Mouse (Mus musculus) kidney, postnatal 25 days (tissue): ENCODE measurements around the gene Scn4a.
"Not testable (repeated sequence)": the region's sequence is repeated elsewhere in the genome, so short reads cannot be mapped to it uniquely, and the experiment has no call there.

ENCODE experiments used
- DNase-seq, 2 experiments: peaks; one replicate each; pipeline ENCODE4 v3.0.0; 2021; ENCODE audit warnings: mixed read lengths in 2 of 2

Scn4a gene

GRCm38 (mm10) chr11:106355382-106356128 is 2.5 kb upstream of the Scn4a start:
- DNase-seq: peak; percentile 6 to 55

DNA sequence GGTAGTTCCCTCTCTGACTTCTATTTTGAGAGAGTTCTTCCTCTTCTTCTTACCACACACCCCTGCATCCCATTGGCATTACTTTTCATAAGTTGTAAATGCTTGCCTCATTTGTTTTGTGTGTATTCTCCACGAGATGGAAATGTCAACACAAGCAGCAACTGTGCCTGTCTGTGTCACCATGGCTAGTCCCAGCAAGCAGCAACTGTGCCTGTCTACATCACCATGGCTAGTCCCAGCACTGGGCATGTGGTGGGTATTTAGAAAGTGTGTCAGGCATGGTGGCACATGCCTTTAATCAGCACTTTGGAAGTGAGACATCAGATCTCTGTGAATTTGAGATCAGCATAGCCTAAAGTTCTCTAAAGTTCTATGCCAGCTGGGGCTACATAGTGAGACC is 1.1 kb upstream of the Scn4a start:
- no peak for DNase-seq

- DNase-seq: no peak
Measured at GRCm38 (mm10) chr11:106351941-106352340, 1.1 kb downstream of the Scn4a start.

GRCm38 (mm10) chr11:106351253-106351652 is 1.8 kb downstream of the Scn4a start:
- no peak for DNase-seq

- no peak for DNase-seq
Measured at GRCm38 (mm10) chr11:106350853-106351252, 2.2 kb downstream of the Scn4a start.

DNA sequence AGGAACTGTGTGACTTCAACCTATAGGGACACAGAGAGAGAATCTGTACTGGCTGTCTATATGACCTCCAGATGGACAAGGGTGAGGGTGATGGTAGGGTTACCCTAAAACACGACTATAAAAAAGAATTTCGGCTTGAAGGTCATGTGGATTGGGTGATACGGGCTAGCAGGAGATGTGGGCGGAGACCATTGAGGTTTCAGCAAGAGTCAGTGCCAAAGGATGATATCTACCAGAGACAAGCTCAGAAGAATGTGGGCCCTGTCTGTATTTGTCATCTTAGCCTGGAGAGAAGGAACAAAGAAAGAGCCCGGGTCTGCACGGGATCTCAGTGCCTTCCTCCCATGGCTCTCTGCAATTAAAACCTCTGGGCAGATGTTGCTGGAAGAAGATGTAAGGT is 3.3 kb downstream of the Scn4a start:
- DNase-seq: no peak

DNA sequence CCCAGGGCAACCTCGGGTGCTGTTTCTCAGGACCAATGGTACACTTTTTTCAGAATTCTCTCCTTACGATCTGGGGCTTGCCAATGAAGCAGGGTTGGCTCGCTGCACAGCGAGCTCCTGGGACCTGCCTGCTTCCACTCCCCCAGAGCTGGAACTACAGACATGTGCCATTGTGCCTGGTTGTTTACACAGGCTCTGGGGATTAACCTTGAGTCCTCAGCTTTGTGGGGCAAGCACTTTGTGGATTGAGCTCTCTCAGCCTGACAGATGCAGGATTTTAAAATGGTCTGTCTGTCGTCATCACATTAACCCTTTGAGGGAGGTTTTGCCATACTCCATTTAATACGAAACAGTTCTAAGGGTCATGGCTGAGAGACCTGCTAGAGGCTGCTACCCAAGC is 8.2 kb downstream of the Scn4a start:
- no peak for DNase-seq

DNA sequence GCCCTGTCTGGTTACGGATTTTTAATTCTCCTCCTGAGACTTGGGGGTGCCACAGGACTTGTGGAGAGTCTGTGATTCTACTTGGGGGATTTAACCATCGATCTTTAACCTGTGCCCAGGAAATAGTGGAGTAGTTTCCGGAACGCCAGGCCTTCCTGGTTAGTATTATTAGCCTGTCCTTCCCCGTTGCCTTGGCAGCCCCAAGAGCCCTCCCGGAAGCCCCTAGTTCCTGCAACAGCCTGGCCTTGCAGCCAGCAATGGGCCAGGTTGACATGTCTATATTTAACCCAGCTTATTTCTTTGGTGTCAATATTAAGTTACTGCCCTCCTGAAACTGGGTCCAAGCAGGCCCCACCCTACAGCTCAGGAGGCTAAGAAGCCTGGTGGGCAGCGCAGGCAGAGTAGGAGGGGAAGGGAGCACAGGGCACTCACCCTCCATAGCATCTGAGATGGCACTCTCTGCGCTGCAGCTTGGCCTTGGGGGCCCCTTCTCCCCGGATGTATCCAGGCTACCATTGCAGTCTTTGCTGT is 12.0 kb downstream of the Scn4a start:
- peak; percentile 16 to 66 for DNase-seq

DNA sequence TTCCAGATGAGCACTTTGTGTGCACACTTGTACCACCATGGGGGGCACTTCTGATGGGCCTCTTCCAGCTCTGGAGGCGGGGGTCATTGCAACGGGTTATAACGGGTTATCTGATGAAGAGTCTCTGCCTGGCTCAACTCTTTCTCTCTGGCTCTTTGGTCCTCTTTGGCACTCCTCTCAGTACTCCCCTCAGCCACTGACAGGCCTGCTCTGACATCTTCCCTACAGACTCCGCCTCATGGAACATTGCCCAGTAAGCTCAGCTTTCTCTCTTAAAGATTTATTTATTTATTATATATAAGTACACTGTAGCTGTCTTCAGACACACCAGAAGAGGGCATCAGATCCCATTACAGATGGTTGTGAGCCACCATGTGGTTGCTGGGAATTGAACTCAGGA is 13.8 kb downstream of the Scn4a start:
- not testable (repeated sequence) for DNase-seq

DNA sequence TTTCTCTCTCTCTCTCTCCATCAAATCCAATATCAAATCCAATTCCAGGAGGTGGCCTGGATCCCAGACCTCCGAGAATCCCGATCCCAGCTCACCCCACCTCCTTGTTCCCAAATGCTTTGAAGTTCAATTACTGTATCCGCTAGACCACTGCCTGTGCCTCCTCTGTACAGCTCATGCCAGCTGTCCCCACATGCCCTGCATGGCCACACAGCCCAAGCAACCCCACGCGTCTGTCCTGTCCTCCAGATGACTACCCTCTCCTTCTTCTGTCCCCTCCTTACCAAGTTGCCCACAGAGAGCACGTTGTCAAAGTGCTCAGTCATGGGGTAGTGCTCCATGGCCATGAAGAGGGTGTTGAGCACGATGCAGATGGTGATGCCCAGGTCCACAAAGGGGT is 14.2 kb downstream of the Scn4a start:
- no peak for DNase-seq

DNA sequence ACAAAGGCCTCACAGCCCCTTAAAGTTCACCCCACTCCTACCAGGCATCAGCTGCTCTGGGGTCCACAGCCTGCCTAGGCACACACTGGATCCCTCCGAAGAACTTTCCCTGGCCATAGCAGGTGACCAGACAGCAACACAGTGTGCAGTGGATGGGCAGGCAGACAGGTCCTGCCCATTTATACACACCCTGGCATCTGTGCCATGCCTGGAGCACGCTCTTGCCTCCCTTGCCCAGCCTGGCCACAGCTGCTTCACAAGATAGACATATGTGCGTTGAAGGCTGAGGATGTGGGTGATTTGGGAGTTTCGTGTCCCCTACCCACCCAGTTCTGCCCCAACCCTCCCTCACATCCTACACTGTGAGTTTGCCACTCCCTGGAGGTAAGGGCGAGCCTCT is 15.1 kb downstream of the Scn4a start:
- no peak for DNase-seq

- DNase-seq: no peak
Measured at GRCm38 (mm10) chr11:106334066-106334465, 19.0 kb downstream of the Scn4a start.

DNA sequence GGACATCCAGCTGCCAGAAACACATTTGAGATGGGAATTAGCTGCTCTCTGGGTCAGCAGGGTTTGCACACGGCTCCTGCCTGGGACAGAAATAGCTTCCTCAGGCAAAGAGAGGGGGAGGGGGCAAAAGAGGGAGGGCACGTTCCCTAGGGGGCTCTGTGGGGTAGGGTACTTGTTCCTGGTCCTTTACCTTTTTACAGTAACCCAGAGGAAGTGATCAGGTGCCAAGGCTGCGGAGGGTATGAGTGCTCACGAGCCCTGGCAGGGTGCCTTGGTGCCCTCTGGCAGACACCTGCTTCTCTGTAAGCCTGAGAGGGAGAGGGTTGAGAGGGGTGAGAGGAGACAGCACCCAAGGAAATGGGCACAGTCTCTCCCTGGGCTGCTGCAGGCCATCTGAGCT is 20.6 kb downstream of the Scn4a start:
- no peak for DNase-seq

- DNase-seq: peak in 1 of 2 experiments; percentile 54
Measured at GRCm38 (mm10) chr11:106329682-106330081, 23.4 kb downstream of the Scn4a start.

DNA sequence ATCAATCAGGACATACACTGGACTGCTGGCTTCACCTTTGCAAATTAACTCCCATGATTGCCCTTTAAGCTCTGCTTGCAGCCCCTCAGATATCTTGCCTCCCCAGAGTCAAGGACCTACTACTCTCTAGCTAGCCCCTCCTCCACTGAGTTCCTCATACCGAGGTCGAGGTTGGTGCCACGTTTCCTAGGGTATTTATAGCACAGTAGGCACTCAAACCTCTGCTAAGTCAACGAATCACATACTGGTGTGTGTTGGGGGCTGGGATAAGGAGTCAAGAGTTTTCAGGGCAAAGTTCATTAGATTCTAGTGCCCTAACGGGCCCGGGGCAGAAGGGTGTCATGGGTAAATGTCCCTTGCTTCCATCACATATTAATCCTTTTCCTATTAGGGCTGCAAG is 24.0 kb downstream of the Scn4a start:
- DNase-seq: no peak

GRCm38 (mm10) chr11:106328521-106328920 is 24.6 kb downstream of the Scn4a start:
- no peak for DNase-seq

- no peak for DNase-seq
Measured at GRCm38 (mm10) chr11:106326475-106326874, 26.6 kb downstream of the Scn4a start.

DNA sequence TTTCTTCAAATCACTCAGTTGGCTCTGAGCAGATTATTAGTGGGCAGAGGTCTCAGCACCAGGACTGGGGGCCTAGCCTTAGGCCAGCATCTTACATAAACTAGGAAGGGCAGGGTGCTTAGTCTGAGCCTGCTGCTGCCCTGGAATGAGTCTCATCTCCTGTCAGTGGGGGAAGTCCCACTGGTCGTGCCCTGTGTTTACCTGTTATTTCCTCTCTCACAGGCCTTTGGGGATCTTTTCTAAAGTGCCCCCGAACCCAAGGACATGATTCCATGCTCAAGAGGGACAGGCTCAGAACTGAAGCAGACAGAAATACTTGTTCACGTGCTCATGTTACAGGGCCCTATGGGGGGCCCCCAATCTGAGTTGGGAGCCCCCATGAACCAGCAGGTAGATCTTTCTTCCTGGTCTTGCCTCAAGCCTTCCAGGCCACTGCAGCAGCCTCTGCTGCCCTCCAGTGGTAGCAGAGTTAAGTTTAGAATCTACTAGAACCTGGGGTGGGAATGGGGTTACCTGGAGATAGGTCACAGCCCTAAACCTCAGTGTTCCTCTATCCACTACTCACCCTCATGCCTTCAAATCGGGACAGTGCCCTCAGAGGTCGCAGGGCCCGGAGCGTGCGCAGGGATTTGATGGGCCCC is 27.4 kb downstream of the Scn4a start:
- peak; percentile 79 to 88 for DNase-seq

DNA sequence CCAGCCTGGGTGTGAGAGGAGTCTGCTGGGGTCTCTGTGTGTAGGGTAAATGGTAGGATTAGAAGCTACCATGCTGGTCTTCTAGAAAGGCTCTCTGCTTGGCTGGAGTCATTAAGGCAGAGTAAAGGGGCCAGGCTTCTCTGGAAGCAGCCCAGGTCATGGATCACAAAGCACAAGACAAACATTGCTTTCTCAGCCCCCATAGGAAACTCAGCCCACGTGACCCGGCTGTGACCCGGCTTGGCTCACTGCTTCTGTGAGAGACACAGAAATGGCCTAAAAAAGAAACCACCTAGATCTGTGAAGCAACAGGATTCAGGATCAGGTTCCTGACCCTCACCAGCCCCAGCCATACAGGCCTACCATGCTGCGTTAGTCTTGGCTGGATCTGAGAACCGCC is 28.2 kb downstream of the Scn4a start:
- peak; percentile 75 to 88 for DNase-seq

GRCm38 (mm10) chr11:106318406-106319366 is 34.4 kb downstream of the Scn4a start:
- DNase-seq: peak in 1 of 2 experiments; percentile 47

DNA sequence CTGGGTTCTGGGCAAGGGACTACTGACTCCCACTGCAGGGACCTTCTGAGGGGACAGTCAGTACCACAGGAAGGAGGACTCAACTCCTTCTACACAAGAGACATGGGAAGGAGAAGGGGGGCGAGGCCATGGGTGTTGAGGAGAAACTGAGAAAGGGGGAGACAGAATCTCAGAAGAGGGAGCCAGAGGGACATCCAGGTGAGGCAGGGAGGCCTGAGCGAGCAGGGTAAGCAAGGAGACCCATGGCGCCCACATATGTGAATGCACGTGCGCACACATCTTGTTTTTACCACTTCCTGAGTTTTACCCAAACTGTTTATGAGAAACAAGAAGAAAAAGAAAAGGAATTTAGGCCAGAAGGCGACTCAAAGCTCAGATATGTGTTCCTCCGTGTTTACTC is 35.3 kb downstream of the Scn4a start:
- DNase-seq: no peak

- no peak for DNase-seq
Measured at GRCm38 (mm10) chr11:106316416-106316815, 36.7 kb downstream of the Scn4a start.

GRCm38 (mm10) chr11:106314333-106314812 is 38.7 kb downstream of the Scn4a start, which contains the start of gene Cd79b:
TSS of gene Cd79b (minus strand) at chr11:106314762.
- no peak for DNase-seq
